ENCODE assay signal across 18 mouse cellular contexts in genomic region chr7:131024807-131025206, GRCm38 (mm10). TPM values are rescaled to one million over a fixed set of nuclear protein-coding genes. Genes with fewer than 3 reads are reported as not detected.
"Had no signal": no experiment of that assay in that cellular context is flagged by ENCODE, and none has a peak within 500 bp of the region (broad histone marks: within the 10 kb centered on the region; RNA-seq: fewer than 3 reads in every experiment).

No protein-coding gene starts in this region.

- H3K27ac ChIP-seq: liver, embryonic 13.5 days; liver, embryonic 15.5 days; lung, embryonic 15.5 days; macrophage; midbrain, embryonic 13.5 days; midbrain, embryonic 15.5 days; neural tube, embryonic 12.5 days had no signal

- H3K36me3 ChIP-seq: liver, embryonic 13.5 days; liver, embryonic 15.5 days; lung, embryonic 15.5 days; midbrain, embryonic 13.5 days; midbrain, embryonic 15.5 days; neural tube, embryonic 12.5 days had no signal

- H3K4me1 ChIP-seq: liver, embryonic 13.5 days; liver, embryonic 15.5 days; lung, embryonic 15.5 days; megakaryocyte, embryonic 14.5 days; midbrain, embryonic 13.5 days; midbrain, embryonic 15.5 days; neural tube, embryonic 12.5 days had no signal

- H3K4me2 ChIP-seq: liver, embryonic 13.5 days; liver, embryonic 15.5 days; lung, embryonic 15.5 days; midbrain, embryonic 11.5 days; midbrain, embryonic 13.5 days; midbrain, embryonic 15.5 days; neural tube, embryonic 12.5 days had no signal

- H3K9me3 ChIP-seq: liver, embryonic 13.5 days; liver, embryonic 15.5 days; lung, embryonic 15.5 days; megakaryocyte, embryonic 14.5 days; midbrain, embryonic 13.5 days; midbrain, embryonic 15.5 days; neural tube, embryonic 12.5 days had no signal

- H3K27me3 ChIP-seq: liver, embryonic 13.5 days; liver, embryonic 15.5 days; lung, embryonic 15.5 days; megakaryocyte, embryonic 14.5 days; midbrain, embryonic 13.5 days; midbrain, embryonic 15.5 days; neural tube, embryonic 12.5 days had no signal

- H3K4me3 ChIP-seq: liver, embryonic 13.5 days; liver, embryonic 15.5 days; lung, embryonic 15.5 days; megakaryocyte, embryonic 14.5 days; midbrain, embryonic 13.5 days; midbrain, embryonic 15.5 days; neural tube, embryonic 12.5 days had no signal

- ATAC-seq: liver, postnatal 0 days; lung, postnatal 0 days; midbrain, embryonic 13.5 days; midbrain, embryonic 15.5 days had no signal

- DNase-seq: liver, embryonic 13.5 days; liver, postnatal 0 days; lung, adult 2 months; lung, postnatal 14 days; lung, postnatal 36 days; right cerebral cortex, postnatal 14 days; thymus, adult 2 months; thymus, postnatal 4 days had no signal

- H3K9ac ChIP-seq: liver, embryonic 13.5 days; liver, embryonic 15.5 days; liver, postnatal 0 days; lung, embryonic 15.5 days; midbrain, embryonic 13.5 days; midbrain, embryonic 15.5 days; neural tube, embryonic 12.5 days had no signal

RNA-seq across cellular contexts. Expression of gene Dmbt1, which starts 7.0 kb away (rescaled TPM):
- polyA plus RNA-seq: liver, embryonic 13.5 days; lung, embryonic 15.5 days; lung, postnatal 0 days; macrophage; midbrain, embryonic 11.5 days; midbrain, embryonic 13.5 days; neural tube, embryonic 12.5 days; neural tube, embryonic 14.5 days had no signal
